Mouse (Mus musculus): Measurements from ENCODE around the gene Fam32a.

- TF ChIP-seq RAD21 (IDR thresholded peaks at IDR 0.05; ENCODE audit: low read depth, low read length), result no peak
- TF ChIP-seq POLR2A (IDR thresholded peaks at IDR 0.05; ENCODE audit: low read depth, low read length), result no peak
- no peak for TF ChIP-seq CHD1 (IDR thresholded peaks at IDR 0.05; ENCODE audit: low read depth, low read length)
- TF ChIP-seq BHLHE40 (IDR thresholded peaks at IDR 0.05; ENCODE audit: low read depth, low read length), result no peak
- TF ChIP-seq MAX (IDR thresholded peaks at IDR 0.05; ENCODE audit: low read length), result no peak
Observed at GRCm38 (mm10) chr8:72222656-72223055, 3.1 kb downstream of the Fam32a start.

Data from CH12.LX (cell line).